Mouse (Mus musculus) ES-CJ7 (cell line): ENCODE results near the gene Fgf10.
A peak's percentile ranks its signal among the peaks of the same experiment; 100 is the strongest.

ENCODE experiments used
- DNase-seq: peaks from one replicate; pipeline ENCODE4 v3.0.0; 2011; ENCODE audit warnings: low read depth, low spot score

Gene Fgf10

GRCm38 (mm10) chr13:118716726-118717125 lies 47.1 kb downstream of the Fgf10 start:
- DNase-seq = peak; percentile 33

- no peak for DNase-seq
Measured at GRCm38 (mm10) chr13:118718396-118718795, 48.8 kb downstream of the Fgf10 start.

GRCm38 (mm10) chr13:118721668-118722067 lies 52.1 kb downstream of the Fgf10 start:
- no peak for DNase-seq

- DNase-seq = no peak
Measured at GRCm38 (mm10) chr13:118731850-118732552, 62.4 kb downstream of the Fgf10 start.

- DNase-seq = no peak
Measured at GRCm38 (mm10) chr13:118739854-118740411, 70.3 kb downstream of the Fgf10 start.

GRCm38 (mm10) chr13:118742788-118743187 lies 73.2 kb downstream of the Fgf10 start:
- no peak for DNase-seq

GRCm38 (mm10) chr13:118744806-118745205 lies 75.2 kb downstream of the Fgf10 start:
- no peak for DNase-seq

- no peak for DNase-seq
Measured at GRCm38 (mm10) chr13:118746427-118746826, 76.8 kb downstream of the Fgf10 start.

- DNase-seq = no peak
Measured at GRCm38 (mm10) chr13:118754024-118754423, 84.4 kb downstream of the Fgf10 start.

- DNase-seq = no peak
Measured at GRCm38 (mm10) chr13:118759021-118759420, 89.4 kb downstream of the Fgf10 start.

GRCm38 (mm10) chr13:118762982-118763381 lies 93.4 kb downstream of the Fgf10 start:
- DNase-seq = peak; percentile 57

GRCm38 (mm10) chr13:118772188-118772587 lies 102.6 kb downstream of the Fgf10 start:
- no peak for DNase-seq

- peak; percentile 54 for DNase-seq
Measured at GRCm38 (mm10) chr13:118775148-118775547, 105.6 kb downstream of the Fgf10 start.

GRCm38 (mm10) chr13:118779161-118779560 lies 109.6 kb downstream of the Fgf10 start:
- DNase-seq = no peak

- DNase-seq = no peak
Measured at GRCm38 (mm10) chr13:118791753-118792152, 122.2 kb downstream of the Fgf10 start.

GRCm38 (mm10) chr13:118792198-118792597 lies 122.6 kb downstream of the Fgf10 start:
- no peak for DNase-seq

- DNase-seq = no peak
Measured at GRCm38 (mm10) chr13:118800176-118800575, 130.6 kb downstream of the Fgf10 start.

- DNase-seq = no peak
Measured at GRCm38 (mm10) chr13:118806662-118807061, 137.1 kb downstream of the Fgf10 start.

GRCm38 (mm10) chr13:118819785-118820184 lies 150.2 kb downstream of the Fgf10 start:
- DNase-seq = no peak

- no peak for DNase-seq
Measured at GRCm38 (mm10) chr13:118823113-118823512, 153.5 kb downstream of the Fgf10 start.

- no peak for DNase-seq
Measured at GRCm38 (mm10) chr13:118825102-118825501, 155.5 kb downstream of the Fgf10 start.

- no peak for DNase-seq
Measured at GRCm38 (mm10) chr13:118828604-118829381, 159.2 kb downstream of the Fgf10 start.

GRCm38 (mm10) chr13:118834021-118834420 lies 164.4 kb downstream of the Fgf10 start:
- DNase-seq = no peak
